Mouse (Mus musculus) MEL (cell line): Measurements from ENCODE around the gene Myom1. TPM values are rescaled to one million over a fixed set of nuclear protein-coding genes. Genes with fewer than 3 reads are reported as not detected.

Experiments used
- DNase-seq: peaks from one replicate; pipeline ENCODE4 v3.0.0; 2011; ENCODE audit warnings: low read depth, low spot score
- H3K27ac ChIP-seq: 2 replicates; pipeline ENCODE4 v1.5.1; 2012; ENCODE audit warnings: low read depth, mild to moderate bottlenecking, control low read depth, low read length, moderate library complexity; ENCODE audit not compliant: control insufficient read depth
- H3K27me3 ChIP-seq, 2 experiments: fragments of 150-350 bp in 1 of 2; sonication (generic) in 1 of 2; 2 replicates each; pipeline ENCODE4 v1.6.1; 2012; ENCODE audit warnings: low read length in 2 of 2, mild to moderate bottlenecking in 2 of 2, improper control_type of control experiment in 1 of 2, moderate library complexity in 1 of 2; ENCODE audit not compliant: insufficient read depth in 2 of 2, control insufficient read depth in 1 of 2
- H3K36me3 ChIP-seq, 2 experiments: 2 replicates each; pipeline ENCODE4 v1.6.1; 2012 to 2014; ENCODE audit warnings: low read length in 2 of 2, improper control_type of control experiment in 1 of 2, inconsistent platforms in 1 of 2, mild to moderate bottlenecking in 1 of 2; ENCODE audit not compliant: insufficient read depth in 2 of 2, control insufficient read depth in 1 of 2
- H3K4me1 ChIP-seq, 2 experiments: fragments of 150-350 bp in 1 of 2; sonication (generic) in 1 of 2; 2 replicates each; pipeline ENCODE4 v1.6.1; 2012; ENCODE audit warnings: low read length in 2 of 2, improper control_type of control experiment in 1 of 2, mild to moderate bottlenecking in 1 of 2; ENCODE audit not compliant: insufficient read depth in 2 of 2, control insufficient read depth in 1 of 2
- H3K4me3 ChIP-seq, 2 experiments: fragments of 150-350 bp in 1 of 2; sonication (generic) in 1 of 2; 2 replicates each; pipeline ENCODE4 v1.5.1; 2012; ENCODE audit warnings: low read depth in 2 of 2, low read length in 2 of 2, mild to moderate bottlenecking in 2 of 2, moderate library complexity in 2 of 2, control low read depth in 1 of 2, improper control_type of control experiment in 1 of 2; ENCODE audit not compliant: control insufficient read depth in 1 of 2, insufficient read depth in 1 of 2
- H3K79me2 ChIP-seq: 2 replicates; pipeline ENCODE4 v1.6.1; 2012; ENCODE audit warnings: mild to moderate bottlenecking, low read length, moderate library complexity; ENCODE audit not compliant: control insufficient read depth, poor library complexity, insufficient read depth
- H3K9ac ChIP-seq: 2 replicates; pipeline ENCODE4 v1.6.1; 2012; ENCODE audit warnings: low read depth, mild to moderate bottlenecking, control low read depth, low read length, moderate library complexity; ENCODE audit not compliant: control insufficient read depth, poor library complexity, severe bottlenecking
- H3K9me3 ChIP-seq: fragments of 150-350 bp; sonication (generic); replicated peaks from 2 replicates; pipeline ENCODE4 v1.6.1; 2012; ENCODE audit warnings: mild to moderate bottlenecking, low read length, improper control_type of control experiment, moderate library complexity; ENCODE audit not compliant: insufficient read depth
- CHD1 ChIP-seq: IDR thresholded peaks from 2 replicates; pipeline ENCODE4 v1.6.1; 2012; ENCODE audit warnings: low read depth, mild to moderate bottlenecking, inconsistent platforms, low read length, improper control_type of control experiment
- E2F4 ChIP-seq: IDR thresholded peaks from 2 replicates; pipeline ENCODE4 v1.6.1; 2011; ENCODE audit warnings: low read depth, low read length, improper control_type of control experiment, borderline replicate concordance
- ETS1 ChIP-seq: IDR thresholded peaks from 2 replicates; pipeline ENCODE4 v1.6.1; 2012; ENCODE audit warnings: low read depth, mild to moderate bottlenecking, inconsistent platforms, low read length, improper control_type of control experiment, moderate library complexity
- MAZ ChIP-seq: IDR thresholded peaks from 2 replicates; pipeline ENCODE4 v1.6.1; 2012; ENCODE audit warnings: low read depth, mild to moderate bottlenecking, inconsistent platforms, low read length, improper control_type of control experiment
- MYC ChIP-seq: IDR thresholded peaks from 2 replicates; pipeline ENCODE4 v1.6.1; 2011; ENCODE audit warnings: low read depth, mild to moderate bottlenecking, low read length, improper control_type of control experiment, moderate library complexity
- POLR2A ChIP-seq, 2 experiments: IDR thresholded peaks; 2 replicates each; pipeline ENCODE4 v1.6.1; 2011 to 2012; ENCODE audit warnings: low read length in 2 of 2, mild to moderate bottlenecking in 2 of 2, control low read depth in 1 of 2, improper control_type of control experiment in 1 of 2, low read depth in 1 of 2, moderate library complexity in 1 of 2; ENCODE audit not compliant: control insufficient read depth in 1 of 2, insufficient read depth in 1 of 2, poor library complexity in 1 of 2
- POLR2AphosphoS2 ChIP-seq: IDR thresholded peaks from 2 replicates; pipeline ENCODE4 v1.6.1; 2011; ENCODE audit warnings: low read length, improper control_type of control experiment
- RAD21 ChIP-seq: IDR thresholded peaks from 2 replicates; pipeline ENCODE4 v1.6.1; 2011; ENCODE audit warnings: mild to moderate bottlenecking, low read depth, low read length, improper control_type of control experiment
- TBP ChIP-seq: IDR thresholded peaks from 2 replicates; pipeline ENCODE4 v1.8.0; 2011; ENCODE audit warnings: low read depth, low read length, improper control_type of control experiment
- TCF12 ChIP-seq: IDR thresholded peaks from 2 replicates; pipeline ENCODE4 v1.6.1; 2014; ENCODE audit warnings: low read depth, mild to moderate bottlenecking, inconsistent platforms, low read length, improper control_type of control experiment, moderate library complexity
- USF2 ChIP-seq, 2 experiments: IDR thresholded peaks; 2 replicates each; pipeline ENCODE4 v1.6.1; 2011 to 2012; ENCODE audit warnings: improper control_type of control experiment in 2 of 2, low read length in 2 of 2, borderline replicate concordance in 1 of 2, inconsistent platforms in 1 of 2, low read depth in 1 of 2, mild to moderate bottlenecking in 1 of 2; ENCODE audit not compliant: insufficient read depth in 1 of 2
- ZC3H11A ChIP-seq: IDR thresholded peaks from 2 replicates; pipeline ENCODE4 v1.6.1; 2012; ENCODE audit warnings: low read depth, mild to moderate bottlenecking, inconsistent platforms, low read length, improper control_type of control experiment
- ZKSCAN1 ChIP-seq: IDR thresholded peaks from 2 replicates; pipeline ENCODE4 v1.6.1; 2012; ENCODE audit warnings: low read depth, mild to moderate bottlenecking, inconsistent platforms, low read length, improper control_type of control experiment, moderate library complexity
- polyA plus RNA-seq, 2 experiments: library from polyadenylated mRNA; stranded (reverse) in 1 of 2; unstranded in 1 of 2; fragments of >175 nt in 1 of 2; fragments of >200 nt in 1 of 2; gene quantifications; 2 replicates each; pipeline versions ENCODE4 v1.2.1 to v1.2.4; 2012; ENCODE audit warnings: low replicate concordance in 2 of 2, low read depth in 1 of 2; ENCODE audit not compliant: insufficient read length in 2 of 2, insufficient read depth in 1 of 2, missing spikeins in 1 of 2
- total RNA-seq: library from RNA; depleted of rRNA; stranded (reverse); fragments of 300-350 nt; gene quantifications from 2 replicates; pipeline ENCODE4 v1.2.3, GENCODE M21; 2012

The Myom1 gene
- total and polyA plus RNA-seq, 3 experiments: 0.65 to 0.79 TPM; not detected in 1

- TF ChIP-seq USF2 (IDR thresholded peaks at IDR 0.05; ENCODE audit: borderline replicate concordance in 1 of 2, insufficient read depth in 1 of 2, low read depth in 1 of 2, low read length in 2 of 2): no peak
- TF ChIP-seq RAD21: no peak
- peak; percentile 49; the same call in 1 of the 2 replicates for TF ChIP-seq TCF12
- peak; percentile 72 for TF ChIP-seq ETS1
- no peak for TF ChIP-seq TBP
- no peak for TF ChIP-seq MAZ
- TF ChIP-seq ZC3H11A: peak; percentile 7; the same call in 1 of the 2 replicates
- TF ChIP-seq MYC: no peak
- TF ChIP-seq POLR2AphosphoS2: no peak
- no peak for TF ChIP-seq ZKSCAN1
These were observed 123.1 kb downstream of the Myom1 start (continued) for GRCm38 (mm10) chr17:71125519-71125918.

GRCm38 (mm10) chr17:71126001-71126400 is 123.6 kb downstream of the Myom1 start:
- H3K36me3 ChIP-seq: peaks cover 0 to 11% of the 10 kb centered on the region in 2 experiments; a peak in 2 of 4 replicates
- H3K79me2 ChIP-seq: no peaks in the 10 kb centered on the region
- no peaks in the 10 kb centered on the region for H3K9me3 ChIP-seq
- TF ChIP-seq MYC: no peak
- no peak for TF ChIP-seq CHD1
- no peak for TF ChIP-seq POLR2A (IDR thresholded peaks at IDR 0.05; ENCODE audit: control insufficient read depth in 1 of 2, insufficient read depth in 1 of 2, low read depth in 1 of 2, low read length in 2 of 2, poor library complexity in 1 of 2)
- no peak for DNase-seq
- no peaks in the 10 kb centered on the region for H3K27me3 ChIP-seq
- H3K9ac ChIP-seq: no peak overlapping the region
- peaks cover 20 to 21% of the 10 kb centered on the region in 2 experiments for H3K4me1 ChIP-seq
- no peak overlapping the region for H3K27ac ChIP-seq
- no peak overlapping the region for H3K4me3 ChIP-seq

- Histone ChIP-seq H3K4me1 (peaks cover 17 to 21% of the 10 kb centered on the region in 2 experiments), H3K9me3 (no peaks in the 10 kb centered on the region), H3K4me3 (no peak overlapping the region), H3K79me2 (no peaks in the 10 kb centered on the region), H3K9ac (no peak overlapping the region), H3K27me3 (no peaks in the 10 kb centered on the region), H3K27ac (no peak overlapping the region), H3K36me3 (peaks cover 0 to 9% of the 10 kb centered on the region in 2 experiments; a peak in 2 of 4 replicates)
- TF ChIP-seq ETS1 (peak; percentile 42; the same call in 1 of the 2 replicates), E2F4 (no peak)
- peak; percentile 20 for DNase-seq
These were observed 125.2 kb downstream of the Myom1 start for GRCm38 (mm10) chr17:71127464-71128110.
